Mouse (Mus musculus): ENCODE data around the gene Izumo1r. TPM values are rescaled to one million over a fixed set of nuclear protein-coding genes. Genes with fewer than 3 reads are reported as not detected.
"Not testable (repeated sequence)": the region's sequence is repeated elsewhere in the genome, so short reads cannot be mapped to it uniquely, and the experiment has no call there.

Gene Izumo1r
- polyA plus RNA-seq, 1 experiment from 2014 or later: 0.10 TPM

GRCm38 (mm10) chr9:14901757-14902156, 2.0 kb downstream of the Izumo1r start:
- H3K27ac ChIP-seq: no peak overlapping the region
- WGBS: 52% methylated on average over 7 of the region's 7 CpGs
- peaks cover 34% of the 10 kb centered on the region for H3K4me1 ChIP-seq
- no peaks in the 10 kb centered on the region; the same call in 1 of the 2 replicates for H3K27me3 ChIP-seq (ENCODE audit: insufficient read depth, poor library complexity, severe bottlenecking)
- no peaks in the 10 kb centered on the region for H3K9me3 ChIP-seq
- no peaks in the 10 kb centered on the region for H3K36me3 ChIP-seq
- no peak overlapping the region for H3K4me3 ChIP-seq
- DNase-seq (ENCODE audit: low spot score): no peak

GRCm38 (mm10) chr9:14897102-14897501, 6.6 kb downstream of the Izumo1r start:
- H3K27ac ChIP-seq: no peak overlapping the region
- DNase-seq (ENCODE audit: low spot score): no peak
- H3K4me1 ChIP-seq: peaks cover 7% of the 10 kb centered on the region
- H3K27me3 ChIP-seq (ENCODE audit: insufficient read depth, poor library complexity, severe bottlenecking): no peaks in the 10 kb centered on the region
- 86% methylated on average over 3 of the region's 3 CpGs for WGBS
- H3K36me3 ChIP-seq: no peaks in the 10 kb centered on the region
- H3K9me3 ChIP-seq: no peaks in the 10 kb centered on the region
- H3K4me3 ChIP-seq: no peak overlapping the region

GRCm38 (mm10) chr9:14895237-14895835, 8.4 kb downstream of the Izumo1r start:
- Histone ChIP-seq H3K27ac (no peak overlapping the region), H3K4me1 (no peaks in the 10 kb centered on the region), H3K27me3 (ENCODE audit: insufficient read depth, poor library complexity, severe bottlenecking) (no peaks in the 10 kb centered on the region), H3K36me3 (no peaks in the 10 kb centered on the region), H3K4me3 (no peak overlapping the region), H3K9me3 (no peaks in the 10 kb centered on the region)
- DNase-seq (ENCODE audit: low spot score): no peak
- WGBS: 72% methylated on average over 7 of the region's 7 CpGs

- DNase-seq (ENCODE audit: low spot score): no peak
- no peak overlapping the region for H3K4me3 ChIP-seq
- H3K9me3 ChIP-seq: no peaks in the 10 kb centered on the region
- H3K36me3 ChIP-seq: no peaks in the 10 kb centered on the region
- H3K27me3 ChIP-seq (ENCODE audit: insufficient read depth, poor library complexity, severe bottlenecking): no peaks in the 10 kb centered on the region
- 75% methylated on average over 3 of the region's 3 CpGs for WGBS
- no peak overlapping the region for H3K27ac ChIP-seq
- H3K4me1 ChIP-seq: no peaks in the 10 kb centered on the region
These were observed 9.1 kb downstream of the Izumo1r start for GRCm38 (mm10) chr9:14894628-14895027.

DNA sequence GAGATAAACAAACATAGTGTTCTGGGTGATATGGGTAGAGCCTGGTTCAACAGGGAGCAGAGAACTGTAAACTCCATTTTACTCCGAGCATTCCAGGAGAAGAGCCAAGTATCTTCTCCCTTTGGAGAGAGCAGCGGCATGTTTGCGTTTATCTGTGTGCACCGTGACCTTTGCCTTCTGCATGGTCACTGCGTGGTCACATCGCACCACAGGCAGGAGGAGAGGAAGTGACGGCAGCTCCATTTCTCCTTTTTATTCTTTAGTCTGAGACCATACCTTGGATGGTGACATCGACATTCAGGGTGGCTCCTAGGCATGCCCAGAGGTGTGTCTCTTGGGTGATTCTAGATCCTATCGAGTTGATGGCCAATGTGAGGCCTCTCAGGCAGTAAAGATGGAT, 10.4 kb downstream of the Izumo1r start:
- Histone ChIP-seq H3K9me3 (no peaks in the 10 kb centered on the region), H3K36me3 (no peaks in the 10 kb centered on the region), H3K4me3 (no peak overlapping the region), H3K27ac (no peak overlapping the region), H3K27me3 (ENCODE audit: insufficient read depth, poor library complexity, severe bottlenecking) (no peaks in the 10 kb centered on the region), H3K4me1 (no peaks in the 10 kb centered on the region)
- 77% methylated on average over 9 of the region's 9 CpGs for WGBS
- no peak for DNase-seq (ENCODE audit: low spot score)

DNA sequence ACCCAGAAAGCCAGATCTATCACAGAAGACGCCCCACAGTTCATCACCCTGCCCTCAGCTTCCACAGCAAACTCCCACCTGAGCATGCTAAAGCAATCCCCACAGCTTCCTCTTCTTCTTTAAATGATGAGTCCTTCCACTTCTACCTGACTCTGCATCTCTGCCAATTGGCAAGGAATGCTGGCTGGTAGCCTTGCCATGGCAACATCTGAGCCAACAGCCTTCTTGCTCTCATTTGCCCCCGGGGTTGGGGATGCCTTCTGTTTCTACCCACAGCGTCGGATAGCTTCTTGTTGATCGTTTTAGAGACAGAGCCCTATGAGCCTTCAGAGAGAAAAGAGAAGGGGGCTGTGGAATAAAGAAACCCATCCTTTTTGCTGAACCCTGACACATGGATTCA, 11.9 kb downstream of the Izumo1r start:
- H3K27me3 ChIP-seq (ENCODE audit: insufficient read depth, poor library complexity, severe bottlenecking): no peaks in the 10 kb centered on the region
- no peak overlapping the region for H3K27ac ChIP-seq
- H3K9me3 ChIP-seq: no peaks in the 10 kb centered on the region
- no peaks in the 10 kb centered on the region for H3K36me3 ChIP-seq
- 0 out of 2 replicates have a peak, but pooled peaks cover 5% of the 10 kb centered on the region for H3K4me1 ChIP-seq
- DNase-seq (ENCODE audit: low spot score): no peak
- no peak overlapping the region for H3K4me3 ChIP-seq
- WGBS: 77% methylated on average over 5 of the region's 5 CpGs

DNA sequence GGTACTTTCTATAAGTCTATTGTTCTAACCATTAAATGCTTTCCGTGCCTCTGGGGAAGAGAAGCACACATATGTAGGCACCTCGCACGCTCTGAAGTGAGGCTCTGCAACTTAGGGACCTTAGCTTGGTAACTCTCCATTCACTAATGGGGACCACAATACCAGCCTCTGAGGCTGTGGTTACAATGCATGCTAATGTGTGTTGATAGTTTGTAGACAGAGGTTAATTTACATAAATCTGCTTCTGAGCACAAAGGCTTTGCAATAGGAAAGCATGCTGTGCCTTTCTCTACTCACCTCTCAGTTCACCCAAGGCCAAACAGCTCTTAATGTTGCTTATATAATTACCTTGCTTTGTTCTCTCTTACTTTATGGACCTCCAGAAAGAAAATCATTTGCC, 13.1 kb downstream of the Izumo1r start:
- Histone ChIP-seq H3K4me1 (0 out of 2 replicates have a peak, but pooled peaks cover 5% of the 10 kb centered on the region), H3K4me3 (no peak overlapping the region), H3K9me3 (no peaks in the 10 kb centered on the region), H3K27ac (no peak overlapping the region), H3K27me3 (ENCODE audit: insufficient read depth, poor library complexity, severe bottlenecking) (no peaks in the 10 kb centered on the region), H3K36me3 (no peaks in the 10 kb centered on the region)
- WGBS: 81% methylated on average over 3 of the region's 3 CpGs
- no peak for DNase-seq (ENCODE audit: low spot score)

DNA sequence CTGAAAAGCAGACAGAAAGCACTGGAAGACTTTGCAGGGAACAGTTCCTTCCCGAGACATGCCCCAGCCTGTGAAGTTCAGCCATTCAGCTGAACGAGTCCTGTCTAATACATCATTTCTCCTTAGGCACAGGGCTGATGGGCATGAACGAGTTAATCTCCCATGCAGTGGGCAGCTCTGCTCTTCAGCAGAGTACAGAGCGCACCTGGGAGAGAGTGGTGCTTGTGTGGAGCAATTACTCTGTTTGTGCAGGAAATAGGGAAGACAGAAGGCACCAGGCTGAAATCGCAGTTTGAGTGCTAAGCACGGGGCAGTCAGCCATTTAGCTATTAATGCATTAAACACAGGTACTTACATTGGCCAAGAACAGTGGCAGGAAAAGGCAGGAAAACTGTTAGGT, 15.1 kb downstream of the Izumo1r start:
- 77% methylated on average over 6 of the region's 6 CpGs for WGBS
- Histone ChIP-seq H3K27ac (no peak overlapping the region), H3K27me3 (ENCODE audit: insufficient read depth, poor library complexity, severe bottlenecking) (no peaks in the 10 kb centered on the region), H3K4me1 (0 out of 2 replicates have a peak, but pooled peaks cover 5% of the 10 kb centered on the region), H3K9me3 (no peaks in the 10 kb centered on the region), H3K36me3 (no peaks in the 10 kb centered on the region), H3K4me3 (no peak overlapping the region)
- DNase-seq (ENCODE audit: low spot score): no peak

- WGBS: 70% methylated on average over 6 of the region's 6 CpGs
- no peak for DNase-seq (ENCODE audit: low spot score)
- no peak overlapping the region for H3K4me3 ChIP-seq
- H3K9me3 ChIP-seq: no peaks in the 10 kb centered on the region
- H3K4me1 ChIP-seq: 0 out of 2 replicates have a peak, but pooled peaks cover 5% of the 10 kb centered on the region
- no peaks in the 10 kb centered on the region for H3K36me3 ChIP-seq
- H3K27ac ChIP-seq: no peak overlapping the region
- no peaks in the 10 kb centered on the region for H3K27me3 ChIP-seq (ENCODE audit: insufficient read depth, poor library complexity, severe bottlenecking)
These were observed 15.9 kb downstream of the Izumo1r start for GRCm38 (mm10) chr9:14887787-14888382.

GRCm38 (mm10) chr9:14885954-14886353, 17.8 kb downstream of the Izumo1r start:
- no peaks in the 10 kb centered on the region for H3K27me3 ChIP-seq (ENCODE audit: insufficient read depth, poor library complexity, severe bottlenecking)
- H3K4me3 ChIP-seq: no peak overlapping the region
- H3K36me3 ChIP-seq: no peaks in the 10 kb centered on the region
- no peaks in the 10 kb centered on the region for H3K9me3 ChIP-seq
- WGBS: 69% methylated on average over 1 of the region's 1 CpGs
- H3K4me1 ChIP-seq: 0 out of 2 replicates have a peak, but pooled peaks cover 5% of the 10 kb centered on the region
- no peak overlapping the region for H3K27ac ChIP-seq
- DNase-seq (ENCODE audit: low spot score): no peak

DNA sequence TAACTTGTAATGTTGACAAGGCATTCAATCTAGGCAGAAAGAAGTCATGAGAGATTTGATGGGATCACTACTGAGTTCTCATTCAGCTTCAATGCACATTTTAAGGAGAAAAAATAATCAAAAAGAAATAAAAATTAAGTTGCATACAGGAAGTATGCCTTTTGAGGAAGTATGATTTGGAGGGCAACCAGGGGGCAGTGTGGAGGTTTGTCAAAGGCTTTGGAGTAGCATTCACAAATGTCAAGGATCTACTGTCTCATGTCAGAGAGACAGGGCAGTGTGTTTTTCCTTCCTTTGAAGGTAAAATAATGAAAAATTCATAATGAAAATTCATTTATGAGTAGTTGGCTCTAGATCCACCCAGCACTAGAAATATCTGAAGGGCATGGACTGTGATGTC, 18.6 kb downstream of the Izumo1r start:
- H3K9me3 ChIP-seq: no peaks in the 10 kb centered on the region
- no peaks in the 10 kb centered on the region for H3K27me3 ChIP-seq (ENCODE audit: insufficient read depth, poor library complexity, severe bottlenecking)
- H3K36me3 ChIP-seq: no peaks in the 10 kb centered on the region
- H3K4me3 ChIP-seq: no peak overlapping the region
- no peak for DNase-seq (ENCODE audit: low spot score)
- 0 out of 2 replicates have a peak, but pooled peaks cover 5% of the 10 kb centered on the region for H3K4me1 ChIP-seq
- H3K27ac ChIP-seq: no peak overlapping the region

DNA sequence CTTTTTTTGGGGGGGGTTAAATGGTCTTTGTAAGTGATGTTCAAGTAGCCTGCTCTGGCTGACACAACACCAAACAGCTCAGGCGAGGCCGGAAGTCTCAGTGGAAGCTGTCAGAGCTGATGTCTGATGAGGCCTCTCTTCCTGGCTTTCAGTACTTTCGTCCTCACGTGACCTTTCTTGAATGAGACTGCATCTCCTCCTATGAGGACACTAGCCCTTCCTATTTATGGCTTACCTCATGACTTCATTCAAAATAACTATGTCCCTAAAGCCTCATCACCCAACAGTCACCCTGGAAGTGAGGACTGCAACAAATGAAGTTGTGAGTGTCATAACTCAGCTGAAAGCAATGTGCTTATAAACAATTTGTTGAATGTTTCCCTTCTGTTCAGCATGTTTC, 19.1 kb downstream of the Izumo1r start:
- DNase-seq (ENCODE audit: low spot score): no peak
- H3K27me3 ChIP-seq (ENCODE audit: insufficient read depth, poor library complexity, severe bottlenecking): no peaks in the 10 kb centered on the region
- no peaks in the 10 kb centered on the region for H3K9me3 ChIP-seq
- 0 out of 2 replicates have a peak, but pooled peaks cover 5% of the 10 kb centered on the region for H3K4me1 ChIP-seq
- no peaks in the 10 kb centered on the region for H3K36me3 ChIP-seq
- H3K4me3 ChIP-seq: no peak overlapping the region
- 54% methylated on average over 4 of the region's 4 CpGs for WGBS
- no peak overlapping the region for H3K27ac ChIP-seq

GRCm38 (mm10) chr9:14876566-14876965, 27.2 kb downstream of the Izumo1r start:
- H3K27ac ChIP-seq; H3K27me3 ChIP-seq (ENCODE audit: insufficient read depth, poor library complexity, severe bottlenecking); H3K9me3 ChIP-seq; DNase-seq (ENCODE audit: low spot score); H3K36me3 ChIP-seq; H3K4me3 ChIP-seq: not testable (repeated sequence)
- peaks cover 13% of the 10 kb centered on the region; the same call in 1 of the 2 replicates for H3K4me1 ChIP-seq
- 16% methylated on average over 8 of the region's 8 CpGs for WGBS

Measured in heart, embryonic 10.5 days (tissue).